Mouse (Mus musculus) forebrain, embryonic 11.5 days (tissue): ENCODE measurements around the gene Cldn7. TPM values are rescaled to one million over a fixed set of nuclear protein-coding genes. Genes with fewer than 3 reads are reported as not detected.
"Not testable (repeated sequence)": the region's sequence is repeated elsewhere in the genome, so short reads cannot be mapped to it uniquely, and the experiment has no call there.

Experiments used
- ATAC-seq: fragments of 200-750 bp; cut with Nextera tagmentation; replicated peaks from 2 replicates; pipeline ENCODE4 v1.8.0; 2017; ENCODE audit warnings: moderate TSS enrichment; ENCODE audit not compliant: low FRiP score
- DNase-seq: peaks from one replicate; pipeline ENCODE4 v3.0.0-alpha.2; 2017; ENCODE audit warnings: low spot score
- H3K27ac ChIP-seq: fragments of 300-500 bp; sonication (generic); 2 replicates; pipeline ENCODE4 v1.5.1; 2014; ENCODE audit warnings: low read depth, low read length
- H3K27me3 ChIP-seq: fragments of 300-500 bp; sonication (generic); 2 replicates; pipeline ENCODE4 v1.6.1; 2014; ENCODE audit warnings: mild to moderate bottlenecking, low read length, mixed read lengths; ENCODE audit not compliant: control insufficient read depth, insufficient read depth
- H3K36me3 ChIP-seq: fragments of 300-500 bp; sonication (generic); 2 replicates; pipeline ENCODE4 v1.6.1; 2014; ENCODE audit warnings: mild to moderate bottlenecking, low read length, moderate library complexity, mixed read lengths; ENCODE audit not compliant: control insufficient read depth, insufficient read depth
- H3K4me1 ChIP-seq: fragments of 300-500 bp; sonication (generic); replicated peaks from 2 replicates; pipeline ENCODE4 v1.6.1; 2014; ENCODE audit warnings: low read length, mixed read lengths; ENCODE audit not compliant: control insufficient read depth, insufficient read depth
- H3K4me2 ChIP-seq: fragments of 300-500 bp; sonication (generic); 2 replicates; pipeline ENCODE4 v1.6.1; 2014; ENCODE audit warnings: low read depth, mild to moderate bottlenecking, low read length, moderate library complexity, mixed read lengths; ENCODE audit not compliant: severe bottlenecking
- H3K4me3 ChIP-seq: fragments of 300-500 bp; sonication (generic); 2 replicates; pipeline ENCODE4 v1.5.1; 2014; ENCODE audit warnings: low read depth, low read length
- H3K9ac ChIP-seq: fragments of 300-500 bp; sonication (generic); 2 replicates; pipeline ENCODE4 v1.6.1; 2014; ENCODE audit warnings: low read length
- H3K9me3 ChIP-seq: fragments of 300-500 bp; sonication (generic); 2 replicates; pipeline ENCODE4 v1.6.1; 2016; ENCODE audit warnings: low read length, mixed read lengths; ENCODE audit not compliant: control insufficient read depth
- WGBS: fragments of 180-500 bp; shearing (Covaris S2); extraction: QIAGEN DNeasy Blood & Tissue Kit; methylation state at CpG from one replicate; pipeline ENCODE4 v1.1.7; 2014; 5-methylcytosine and 5-hydroxymethylcytosine counted together
- microRNA counts: library from miRNA; unstranded; fragments of <30 nt; microRNA quantifications from one replicate; lab custom pipeline; 2015
- microRNA-seq: library from miRNA; unstranded; fragments of <30 nt; microRNA quantifications from one replicate; pipeline ENCODE4, GENCODE M21; 2016; ENCODE audit not compliant: insufficient number of aligned reads
- polyA plus RNA-seq: library from polyadenylated mRNA; unstranded; fragments of >200 nt; fragmentation: Nextera tagmentation; extraction: Ambion mirVana; gene quantifications from 2 replicates; pipeline ENCODE4 v1.2.1, GENCODE M21; 2014

The Cldn7 gene
- polyA plus RNA-seq, 1 experiment from 2014 or later = 3.2 TPM

DNA sequence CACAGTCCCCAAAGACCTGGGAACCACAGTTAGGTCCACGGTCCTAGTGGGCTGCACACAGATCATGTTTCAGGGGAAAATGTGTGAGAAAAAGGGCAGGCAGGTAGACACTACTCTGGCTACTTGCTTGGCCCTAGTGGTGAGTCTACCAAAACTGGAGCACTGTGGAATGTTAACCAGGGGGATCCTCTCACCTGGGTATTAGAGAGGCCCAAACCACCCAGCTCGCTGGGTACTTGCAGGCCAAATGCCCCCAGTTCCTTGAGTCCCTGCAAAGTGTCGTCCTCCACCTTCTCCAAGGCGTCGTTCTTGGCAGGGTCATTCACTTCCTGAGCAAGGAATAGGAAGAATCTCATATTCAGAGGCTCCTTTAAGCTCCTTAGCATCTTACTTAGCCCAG is 49.5 kb downstream of the Cldn7 start:
- 63% methylated on average over 5 of the region's 5 CpGs for WGBS
- DNase-seq (no peak), ATAC-seq (no peak)
- H3K9me3 ChIP-seq = no peaks in the 10 kb centered on the region
- H3K4me2 ChIP-seq = no peak overlapping the region
- H3K9ac ChIP-seq = no peak overlapping the region
- H3K27ac ChIP-seq = no peak overlapping the region
- no peaks in the 10 kb centered on the region for H3K27me3 ChIP-seq
- peaks cover 19% of the 10 kb centered on the region; the same call in 1 of the 2 replicates for H3K4me1 ChIP-seq
- peaks cover 6% of the 10 kb centered on the region for H3K36me3 ChIP-seq
- H3K4me3 ChIP-seq = no peak overlapping the region

GRCm38 (mm10) chr11:70014880-70015558 is 50.4 kb downstream of the Cldn7 start, which contains the start of gene Acadvl:
Gene Acadvl, minus strand, starts transcription at chr11:70015411.
- Histone ChIP-seq H3K4me2 (peak within 1 kb of the TSS; percentile 83), H3K4me3 (peak within 1 kb of the TSS; percentile 50), H3K27me3 (no peaks in the 10 kb centered on the region), H3K4me1 (peaks cover 29% of the 10 kb centered on the region), H3K9me3 (no peaks in the 10 kb centered on the region), H3K9ac (peak within 1 kb of the TSS; percentile 64), H3K27ac (0 out of 2 replicates have a peak within 1 kb of the TSS, but pooled peaks have one; percentile 20), H3K36me3 (peaks cover 6% of the 10 kb centered on the region)
- ATAC-seq (peak; percentile 85), DNase-seq (peak; percentile 88)
- WGBS = 1% methylated on average over 35 of the region's 35 CpGs

- 66% methylated on average over 6 of the region's 6 CpGs for WGBS
- Histone ChIP-seq H3K4me1 (peaks cover 35% of the 10 kb centered on the region), H3K9me3 (no peaks in the 10 kb centered on the region), H3K27me3 (no peaks in the 10 kb centered on the region), H3K4me2 (peak overlapping the region; percentile 83), H3K27ac (no peak overlapping the region), H3K4me3 (no peak overlapping the region; the same call in 1 of the 2 replicates), H3K9ac (peak overlapping the region; percentile 64; the same call in 1 of the 2 replicates), H3K36me3 (peaks cover under 1% of the 10 kb centered on the region)
- ATAC-seq (no peak), DNase-seq (no peak)
Observed at GRCm38 (mm10) chr11:70015677-70016076, 51.1 kb downstream of the Cldn7 start.

- not testable (repeated sequence) for H3K4me3 ChIP-seq, H3K27me3 ChIP-seq, H3K4me2 ChIP-seq, H3K27ac ChIP-seq, H3K9ac ChIP-seq, ATAC-seq, H3K36me3 ChIP-seq, H3K9me3 ChIP-seq, DNase-seq
- 83% methylated on average over 2 of the region's 2 CpGs for WGBS
- peaks cover 35% of the 10 kb centered on the region for H3K4me1 ChIP-seq
Observed at GRCm38 (mm10) chr11:70016177-70016576, 51.6 kb downstream of the Cldn7 start.

DNA sequence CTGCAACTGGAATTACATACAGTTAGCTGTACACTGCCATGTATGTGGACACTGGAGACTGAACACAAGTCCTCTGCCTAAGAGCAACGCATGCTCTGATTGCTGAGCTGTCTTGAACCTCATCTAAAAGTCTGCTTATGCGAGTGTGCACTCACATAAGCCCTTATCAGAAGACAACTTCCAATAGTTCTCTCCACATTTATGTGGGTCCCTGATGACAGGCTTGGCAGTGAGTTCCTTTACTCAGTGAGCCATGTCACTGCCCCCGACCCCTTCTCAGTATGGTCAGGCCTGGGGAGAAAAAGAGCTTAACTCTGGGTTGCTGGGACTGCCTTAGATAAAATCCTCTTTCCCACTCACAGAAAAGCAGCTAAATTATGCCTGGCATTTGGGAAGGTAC is 52.1 kb downstream of the Cldn7 start, which contains the start of gene Dlg4:
TSS of gene Dlg4 (plus strand) at position 274 of the 400 bp plus-strand sequence.
- peaks cover 35% of the 10 kb centered on the region for H3K4me1 ChIP-seq
- peak within 1 kb of the TSS; percentile 65 for H3K4me2 ChIP-seq
- ATAC-seq (no peak), DNase-seq (no peak)
- H3K27ac ChIP-seq = peak within 1 kb of the TSS; percentile 53; the same call in 1 of the 2 replicates
- H3K9me3 ChIP-seq = no peaks in the 10 kb centered on the region
- peak within 1 kb of the TSS; percentile 78 for H3K9ac ChIP-seq
- no peaks in the 10 kb centered on the region for H3K27me3 ChIP-seq
- peak within 1 kb of the TSS; percentile 62 for H3K4me3 ChIP-seq
- no peaks in the 10 kb centered on the region; the same call in 1 of the 2 replicates for H3K36me3 ChIP-seq
- 70% methylated on average over 3 of the region's 3 CpGs for WGBS

- H3K4me1 ChIP-seq = peaks cover 39% of the 10 kb centered on the region
Observed at GRCm38 (mm10) chr11:70017199-70017767, 52.7 kb downstream of the Cldn7 start.

More at GRCm38 (mm10) chr11:70017199-70017767, 52.7 kb downstream of the Cldn7 start:
- H3K27ac ChIP-seq = 0 out of 2 replicates have a peak overlapping the region, but pooled peaks have one; percentile 13
- no peaks in the 10 kb centered on the region; the same call in 1 of the 2 replicates for H3K36me3 ChIP-seq
- DNase-seq (no peak), ATAC-seq (no peak)
- H3K27me3 ChIP-seq = no peaks in the 10 kb centered on the region
- no peak overlapping the region for H3K4me3 ChIP-seq
- no peaks in the 10 kb centered on the region for H3K9me3 ChIP-seq
- peak overlapping the region; percentile 65; the same call in 1 of the 2 replicates for H3K4me2 ChIP-seq
- 31% methylated on average over 7 of the region's 7 CpGs for WGBS
- peak overlapping the region; percentile 39 for H3K9ac ChIP-seq

MicroRNA genes within 50 kb of the gene (microRNA counts, 519-probe panel; counts per million panel counts)
- microRNA mmu-miR-324-3p (lab: Ali Mortazavi, UCI) (31.2 counts per million), microRNA mmu-miR-324-5p (lab: Ali Mortazavi, UCI) (5,137 counts per million, percentile 60 among the panel's probes with 10 or more counts)

Small RNAs within 50 kb of the gene (microRNA-seq; reads per million reads assigned to microRNA genes)
- not detected for gene Gm44349
- 7,311 reads per million, percentile 89 among the genes with 10 or more reads in this experiment for gene Mir324

Other genes with a start within 250 kb of the Cldn7 start
- 61.2 and 65.7 TPM in 2 replicates for gene Polr2a, start 206.1 kb upstream of the Cldn7 start, polyA plus RNA-seq
- not detected in 2 replicates for gene Slc35g3, start 202.8 kb upstream of the Cldn7 start, polyA plus RNA-seq
- gene Zbtb4, start 198.9 kb upstream of the Cldn7 start, polyA plus RNA-seq = 1.1 and 1.4 TPM in 2 replicates
- 0.73 and 1.1 TPM in 2 replicates for gene Chrnb1, start 168.8 kb upstream of the Cldn7 start, polyA plus RNA-seq
- gene Fgf11, start 162.9 kb upstream of the Cldn7 start, polyA plus RNA-seq = 1.3 and 1.7 TPM in 2 replicates
- gene Tmem102, start 159.2 kb upstream of the Cldn7 start, polyA plus RNA-seq = 0.32 and 0.65 TPM in 2 replicates
- gene Gm39566, start 149.5 kb upstream of the Cldn7 start, polyA plus RNA-seq = not detected in 2 replicates
- gene Spem2, start 146.3 kb upstream of the Cldn7 start, polyA plus RNA-seq = not detected in 2 replicates
- 0.53 TPM in 1 of 2 replicates, not detected in the other for gene Spem1, start 142.6 kb upstream of the Cldn7 start, polyA plus RNA-seq
- 11.0 and 11.1 TPM in 2 replicates for gene Nlgn2, start 127.0 kb upstream of the Cldn7 start, polyA plus RNA-seq
- gene Tmem256, start 126.3 kb upstream of the Cldn7 start, polyA plus RNA-seq = 250 and 283 TPM in 2 replicates
- gene Plscr3, start 118.4 kb upstream of the Cldn7 start, polyA plus RNA-seq = 64.6 and 71.9 TPM in 2 replicates
- gene Tnk1, start 106.0 kb upstream of the Cldn7 start, polyA plus RNA-seq = 0.73 TPM in 2 replicates
- gene Tmem95, start 86.8 kb upstream of the Cldn7 start, polyA plus RNA-seq = 0.40 TPM in 1 of 2 replicates, not detected in the other
- 2.9 and 3.0 TPM in 2 replicates for gene Kctd11, start 83.4 kb upstream of the Cldn7 start, polyA plus RNA-seq
- 0.52 and 0.75 TPM in 2 replicates for gene Acap1, start 69.2 kb upstream of the Cldn7 start, polyA plus RNA-seq
- gene 2810408A11Rik, start 63.8 kb upstream of the Cldn7 start, polyA plus RNA-seq = 17.2 and 17.6 TPM in 2 replicates
- gene Neurl4, start 63.7 kb upstream of the Cldn7 start, polyA plus RNA-seq = 16.4 and 23.0 TPM in 2 replicates
- 99.2 and 106 TPM in 2 replicates for gene Gps2, start 50.9 kb upstream of the Cldn7 start, polyA plus RNA-seq
- 2,045 and 2,063 TPM in 2 replicates for gene Eif5a, start 42.8 kb upstream of the Cldn7 start, polyA plus RNA-seq
- 7.1 and 10.1 TPM in 2 replicates for gene Ybx2, start 29.0 kb upstream of the Cldn7 start, polyA plus RNA-seq
- 13.7 and 14.8 TPM in 2 replicates for gene Slc2a4, start 16.6 kb upstream of the Cldn7 start, polyA plus RNA-seq
- gene Ctdnep1, start 16.4 kb downstream of the Cldn7 start, polyA plus RNA-seq = 20.4 and 28.0 TPM in 2 replicates
- 144 and 156 TPM in 2 replicates for gene Elp5, start 17.7 kb downstream of the Cldn7 start, polyA plus RNA-seq
- gene Gabarap, start 26.4 kb downstream of the Cldn7 start, polyA plus RNA-seq = 472 and 477 TPM in 2 replicates
- gene Phf23, start 31.0 kb downstream of the Cldn7 start, polyA plus RNA-seq = 61.4 and 63.0 TPM in 2 replicates
- gene Dvl2, start 35.8 kb downstream of the Cldn7 start, polyA plus RNA-seq = 43.9 and 47.6 TPM in 2 replicates
- 44.0 and 47.6 TPM in 2 replicates for gene Acadvl, start 50.6 kb downstream of the Cldn7 start, polyA plus RNA-seq
- gene Dlg4, start 52.2 kb downstream of the Cldn7 start, polyA plus RNA-seq = 18.2 and 21.5 TPM in 2 replicates
- 0.88 and 0.99 TPM in 2 replicates for gene Asgr1, start 89.3 kb downstream of the Cldn7 start, polyA plus RNA-seq
- gene Asgr2, start 127.9 kb downstream of the Cldn7 start, polyA plus RNA-seq = not detected in 2 replicates
- gene Mgl2, start 165.6 kb downstream of the Cldn7 start, polyA plus RNA-seq = not detected in 2 replicates
- 0.44 TPM in 1 of 2 replicates, not detected in the other for gene Clec10a, start 191.4 kb downstream of the Cldn7 start, polyA plus RNA-seq
- gene Slc16a11, start 248.0 kb downstream of the Cldn7 start, polyA plus RNA-seq = 0.91 and 1.0 TPM in 2 replicates